Mouse (Mus musculus) lung, adult 2 months (tissue): ENCODE measurements around the gene Mid1.
"Not testable (repeated sequence)": the region's sequence is repeated elsewhere in the genome, so short reads cannot be mapped to it uniquely, and the experiment has no call there.

Experiments used
- CTCF ChIP-seq: fragments of 200-500 bp; IDR thresholded peaks from 2 replicates; pipeline ENCODE4 v1.5.1; 2011; ENCODE audit warnings: mild to moderate bottlenecking, low read length, control low read depth; ENCODE audit not compliant: insufficient read depth
- POLR2A ChIP-seq: fragments of 200-500 bp; IDR thresholded peaks from 2 replicates; pipeline ENCODE4 v1.6.1; 2011; ENCODE audit warnings: low read depth, mild to moderate bottlenecking, control low read depth, low read length, borderline replicate concordance; ENCODE audit errors: extremely low read depth

DNA sequence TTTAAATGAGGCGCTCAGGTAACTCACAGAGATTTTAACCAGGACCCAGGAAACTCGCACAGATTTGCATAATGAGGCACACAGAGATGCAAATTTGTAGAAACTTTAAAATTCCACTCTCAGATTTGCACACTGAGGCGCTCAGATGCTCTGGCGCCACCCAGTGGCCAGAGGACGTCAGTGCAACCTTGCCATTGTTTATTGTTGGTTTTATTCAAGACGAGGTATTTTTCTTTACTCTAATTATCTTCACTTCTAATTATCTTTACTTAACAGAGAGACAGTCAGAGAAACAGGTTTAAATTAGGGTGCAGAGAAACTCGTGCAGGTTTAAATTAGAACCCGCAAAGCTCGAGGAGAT, 335.7 kb downstream of the Mid1 start:
- not testable (repeated sequence) for TF ChIP-seq POLR2A, CTCF
